Mouse (Mus musculus) megakaryocyte, embryonic 14.5 days (primary cell): Measurements from ENCODE around the gene Gm9376. TPM values are rescaled to one million over a fixed set of nuclear protein-coding genes. Genes with fewer than 3 reads are reported as not detected.

Experiments used
- H3K27me3 ChIP-seq: replicated peaks from 2 replicates; pipeline ENCODE3; 2012; ENCODE audit warnings: inconsistent platforms
- H3K36me3 ChIP-seq: replicated peaks from 2 replicates; pipeline ENCODE3; 2012; ENCODE audit warnings: low read length, inconsistent platforms, mixed read lengths
- H3K4me1 ChIP-seq: 2 replicates; pipeline ENCODE4 v1.6.1; 2012; ENCODE audit warnings: inconsistent platforms
- H3K4me3 ChIP-seq: replicated peaks from 2 replicates; pipeline ENCODE3; 2012; ENCODE audit warnings: moderate library complexity, mild to moderate bottlenecking, inconsistent platforms
- H3K9me3 ChIP-seq: 2 replicates; pipeline ENCODE4 v1.6.1; 2012; ENCODE audit warnings: inconsistent platforms
- FLI1 ChIP-seq: IDR thresholded peaks from 2 replicates; pipeline ENCODE4 v1.6.1; 2012; ENCODE audit warnings: low read length, inconsistent platforms, mixed read lengths
- GATA1 ChIP-seq: IDR thresholded peaks from 3 replicates; pipeline ENCODE4 v1.6.1; 2012; ENCODE audit warnings: mixed read lengths, low read length, inconsistent platforms, borderline replicate concordance
- polyA plus RNA-seq: library from polyadenylated mRNA; stranded (reverse); fragments of >175 nt; gene quantifications from 2 replicates; pipeline ENCODE4 v1.2.3, GENCODE M21; 2012; ENCODE audit warnings: low replicate concordance; ENCODE audit not compliant: insufficient read depth

The Gm9376 gene
- polyA plus RNA-seq, 1 experiment, result not detected

DNA sequence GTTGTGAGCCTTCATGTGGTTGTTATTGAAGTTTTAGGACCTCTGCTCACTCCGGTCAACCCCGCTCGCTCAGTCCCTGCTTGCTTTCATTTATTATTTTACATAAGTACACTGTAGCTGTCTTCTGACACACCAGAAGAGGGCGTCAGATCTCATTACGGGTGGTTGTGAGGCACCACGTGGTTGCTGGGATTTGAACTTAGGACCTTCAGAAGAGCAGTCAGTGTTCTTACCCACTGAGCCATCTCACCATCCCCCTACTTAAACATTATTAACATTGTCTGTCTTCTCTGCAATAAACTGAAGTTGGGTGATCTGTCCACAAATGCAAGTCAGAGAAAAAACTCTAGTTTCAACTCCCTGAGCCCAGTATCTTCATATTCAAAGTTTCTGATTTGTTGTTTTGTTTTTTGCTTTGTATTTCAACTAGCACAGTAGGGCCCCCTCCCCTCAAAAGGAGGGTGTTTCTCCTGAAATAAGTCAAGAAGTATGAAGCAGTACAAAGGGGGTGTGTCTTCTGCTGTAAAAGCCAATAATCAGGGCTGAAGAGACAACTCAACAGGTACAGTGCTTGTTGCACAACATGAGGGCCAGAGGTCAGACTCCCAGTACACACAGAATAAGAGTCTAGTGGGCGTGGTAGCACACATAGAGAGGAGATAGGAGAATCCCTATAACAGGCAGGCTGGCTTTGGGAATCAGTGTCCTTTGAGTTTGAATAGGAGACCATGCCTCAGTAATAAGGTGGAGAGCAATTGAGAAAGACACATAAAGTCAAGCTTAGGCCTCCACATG lies 11.1 kb downstream of the Gm9376 start:
- H3K27me3 ChIP-seq, result no peaks in the 10 kb centered on the region
- no peaks in the 10 kb centered on the region for H3K4me1 ChIP-seq
- TF ChIP-seq FLI1 (no peak), GATA1 (no peak)
- no peak overlapping the region for H3K4me3 ChIP-seq
- peaks cover 24% of the 10 kb centered on the region for H3K9me3 ChIP-seq
- no peaks in the 10 kb centered on the region for H3K36me3 ChIP-seq

DNA sequence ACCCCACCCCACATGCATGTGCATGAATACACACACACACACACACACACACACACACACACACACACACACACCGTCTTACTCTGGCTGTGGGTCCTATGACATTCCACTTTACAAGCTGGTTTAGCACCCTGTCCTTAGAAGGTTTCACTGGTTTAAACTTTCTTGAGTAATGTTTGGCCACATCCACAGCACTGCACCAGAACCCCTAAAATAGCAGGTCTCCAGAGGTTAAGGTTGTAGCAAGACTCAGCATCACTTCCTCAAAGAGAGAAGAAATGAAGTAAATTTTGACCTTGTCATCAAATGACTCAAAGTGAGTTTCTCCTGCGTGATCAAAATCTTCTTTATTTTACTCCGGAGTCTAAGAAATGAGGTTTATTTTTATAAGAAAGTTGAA lies 15.5 kb downstream of the Gm9376 start:
- H3K9me3 ChIP-seq, result peaks cover 24% of the 10 kb centered on the region
- no peak overlapping the region for H3K4me3 ChIP-seq
- TF ChIP-seq FLI1 (no peak), GATA1 (no peak)
- no peaks in the 10 kb centered on the region for H3K27me3 ChIP-seq
- H3K36me3 ChIP-seq, result no peaks in the 10 kb centered on the region
- H3K4me1 ChIP-seq, result no peaks in the 10 kb centered on the region

DNA sequence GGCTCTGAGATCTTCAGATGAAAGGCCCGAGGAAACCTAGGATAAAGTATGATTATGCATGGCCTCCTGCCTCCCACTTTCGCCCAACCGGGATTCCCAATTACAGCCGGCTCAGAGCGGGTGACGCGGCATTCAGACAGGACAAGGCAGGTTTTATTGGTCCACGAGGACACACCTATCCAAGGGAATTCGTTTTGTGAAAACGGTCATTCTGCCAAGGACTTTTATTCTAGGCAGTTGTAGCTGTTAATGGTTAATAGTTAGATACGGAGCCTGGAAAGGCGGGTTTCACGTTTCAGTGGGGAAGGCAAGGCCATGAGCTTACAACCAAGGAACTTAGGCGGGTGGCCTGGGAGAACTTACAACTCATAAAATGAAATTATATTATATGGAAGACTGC lies 16.2 kb downstream of the Gm9376 start:
- TF ChIP-seq FLI1, result no peak
- no peaks in the 10 kb centered on the region for H3K27me3 ChIP-seq
- H3K4me3 ChIP-seq, result no peak overlapping the region
- no peaks in the 10 kb centered on the region for H3K4me1 ChIP-seq
- H3K36me3 ChIP-seq, result no peaks in the 10 kb centered on the region
- peaks cover 24% of the 10 kb centered on the region for H3K9me3 ChIP-seq

DNA sequence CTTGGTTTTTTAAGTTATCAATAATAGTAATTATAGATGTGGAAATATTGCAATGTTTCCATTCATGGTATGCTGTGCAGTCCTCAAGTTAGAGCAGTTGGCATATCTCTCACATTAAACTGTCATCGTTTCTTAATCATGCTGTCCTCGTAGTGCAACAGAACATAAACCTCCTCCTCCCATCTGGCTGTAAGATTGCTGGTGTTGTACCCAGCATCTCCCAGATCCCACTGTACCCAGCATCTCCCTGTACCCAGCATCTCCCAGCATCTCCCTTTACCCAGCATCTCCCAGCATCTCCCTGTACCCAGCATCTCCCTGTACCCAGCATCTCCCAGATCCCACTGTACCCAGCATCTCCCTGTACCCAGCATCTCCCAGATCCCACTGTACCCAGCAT lies 19.3 kb downstream of the Gm9376 start:
- TF ChIP-seq GATA1 (no peak), FLI1 (no peak)
- Histone ChIP-seq H3K9me3 (peaks cover 6% of the 10 kb centered on the region; the same call in 1 of the 2 replicates), H3K4me3 (no peak overlapping the region), H3K4me1 (no peaks in the 10 kb centered on the region), H3K36me3 (no peaks in the 10 kb centered on the region), H3K27me3 (no peaks in the 10 kb centered on the region)

DNA sequence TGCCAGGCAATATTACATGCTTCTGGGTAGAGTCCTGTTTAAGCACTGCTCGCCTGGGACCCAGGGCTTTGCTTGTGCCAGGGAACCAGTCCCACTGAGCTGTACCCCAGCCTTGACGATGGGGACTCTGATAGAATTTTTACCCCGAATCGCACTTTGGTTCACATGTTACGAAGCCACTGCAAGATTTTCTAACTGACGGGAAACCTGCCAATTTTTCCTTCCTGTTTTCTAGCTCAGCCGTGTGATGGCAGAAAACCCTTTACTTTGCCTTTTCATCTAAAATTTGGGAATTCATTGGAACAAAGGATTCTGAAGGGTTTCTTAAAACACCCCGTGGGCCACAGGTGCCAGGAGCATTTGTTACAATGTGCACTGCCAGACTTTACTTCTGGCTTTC lies 22.4 kb downstream of the Gm9376 start:
- 0 out of 2 replicates have a peak, but pooled peaks cover 3% of the 10 kb centered on the region for H3K9me3 ChIP-seq
- H3K4me3 ChIP-seq, result no peak overlapping the region
- TF ChIP-seq GATA1, result no peak
- no peak for TF ChIP-seq FLI1
- no peaks in the 10 kb centered on the region for H3K36me3 ChIP-seq
- no peaks in the 10 kb centered on the region for H3K4me1 ChIP-seq
- H3K27me3 ChIP-seq, result no peaks in the 10 kb centered on the region

DNA sequence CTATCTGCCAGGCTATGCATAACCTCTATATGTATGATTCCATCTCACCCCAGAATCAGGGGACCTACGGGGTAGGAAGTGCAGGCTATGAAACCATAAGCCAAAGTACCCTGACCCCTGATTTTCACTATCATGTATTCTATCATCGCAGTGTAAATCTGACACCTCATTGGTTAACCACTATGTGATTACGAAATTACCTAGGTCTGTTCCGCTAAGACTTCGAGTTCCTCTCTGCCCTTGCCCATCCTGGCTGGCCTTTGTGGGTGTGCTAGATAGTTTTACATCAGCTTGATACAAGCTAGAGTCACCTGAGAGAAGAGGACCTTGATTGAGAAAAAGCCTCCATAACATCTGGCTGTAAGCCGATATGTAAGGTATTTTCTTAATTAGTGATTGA lies 23.2 kb downstream of the Gm9376 start:
- H3K4me1 ChIP-seq, result no peaks in the 10 kb centered on the region

DNA sequence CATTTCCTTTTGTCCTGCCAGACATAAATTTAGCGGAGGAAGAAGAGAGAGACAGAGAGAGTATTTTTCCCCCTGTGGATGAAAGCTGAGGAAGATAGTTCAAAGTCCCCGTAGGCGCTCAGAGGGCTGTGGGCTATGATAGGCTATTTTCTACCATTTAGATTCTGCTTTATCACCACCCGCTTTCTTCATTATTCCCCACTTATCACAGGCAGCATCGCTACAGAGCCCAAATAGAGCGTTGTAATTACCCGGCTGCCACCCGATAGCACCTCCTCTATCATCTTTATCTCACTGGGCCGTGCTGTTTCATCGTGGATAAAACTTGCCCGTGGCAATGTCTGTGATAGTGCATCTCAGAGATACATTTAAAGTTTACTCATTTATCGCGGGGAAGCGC lies 35.8 kb downstream of the Gm9376 start:
- peaks cover 24% of the 10 kb centered on the region for H3K9me3 ChIP-seq
- H3K36me3 ChIP-seq, result no peaks in the 10 kb centered on the region
- peaks cover 2% of the 10 kb centered on the region for H3K27me3 ChIP-seq
- no peak overlapping the region for H3K4me3 ChIP-seq
- no peaks in the 10 kb centered on the region for H3K4me1 ChIP-seq
- TF ChIP-seq GATA1 (no peak), FLI1 (no peak)

More for the DNA sequence above, 23.2 kb downstream of the Gm9376 start:
- Histone ChIP-seq H3K4me3 (no peak overlapping the region), H3K9me3 (0 out of 2 replicates have a peak, but pooled peaks cover 3% of the 10 kb centered on the region), H3K36me3 (no peaks in the 10 kb centered on the region), H3K27me3 (no peaks in the 10 kb centered on the region)
- TF ChIP-seq GATA1, result no peak
- no peak for TF ChIP-seq FLI1

DNA sequence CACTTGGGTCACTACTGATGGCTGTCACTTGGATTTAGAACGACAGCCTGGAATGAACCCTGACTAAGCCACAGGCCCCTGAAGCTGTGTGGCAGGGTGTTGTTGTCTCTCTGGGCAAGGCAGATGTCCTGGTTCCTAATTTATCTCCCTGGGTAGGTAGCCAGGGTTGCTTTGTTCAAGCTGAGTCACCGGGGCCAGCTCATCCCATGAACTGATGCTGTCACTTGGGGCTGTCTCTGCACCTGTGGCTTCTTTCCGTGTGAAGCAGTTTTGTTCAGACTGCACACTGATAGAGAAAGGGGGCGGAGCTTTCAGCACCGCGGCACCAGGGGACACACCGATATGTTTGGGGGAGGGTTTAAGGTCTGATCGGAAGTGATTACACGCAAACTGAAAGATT lies 37.8 kb downstream of the Gm9376 start:
- TF ChIP-seq GATA1 (no peak), FLI1 (no peak)
- Histone ChIP-seq H3K9me3 (peaks cover 24% of the 10 kb centered on the region), H3K27me3 (no peaks in the 10 kb centered on the region), H3K4me3 (no peak overlapping the region), H3K36me3 (no peaks in the 10 kb centered on the region), H3K4me1 (no peaks in the 10 kb centered on the region)

DNA sequence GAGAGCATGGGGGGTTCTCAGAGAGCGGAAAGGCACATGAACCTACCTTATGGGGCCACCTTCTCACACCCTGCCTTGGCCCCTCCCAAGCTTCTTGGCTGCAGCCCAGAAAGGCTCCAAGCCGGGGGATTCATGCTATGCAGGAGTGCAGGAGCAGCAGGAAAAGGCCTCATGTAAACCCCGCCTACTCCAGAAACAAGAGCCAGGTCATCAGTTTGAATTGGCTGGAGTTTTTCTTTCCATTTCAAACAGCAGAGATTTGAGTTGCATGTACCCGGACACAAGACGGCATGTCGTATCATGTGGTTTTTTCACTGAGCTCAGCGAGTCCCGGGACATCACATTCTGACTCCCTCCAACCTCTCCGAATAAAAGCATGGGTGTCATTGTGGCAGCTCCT lies 39.2 kb downstream of the Gm9376 start:
- H3K9me3 ChIP-seq, result peaks cover 22% of the 10 kb centered on the region
- no peak for TF ChIP-seq FLI1
- no peak for TF ChIP-seq GATA1
- no peaks in the 10 kb centered on the region for H3K36me3 ChIP-seq
- no peak overlapping the region for H3K4me3 ChIP-seq
- no peaks in the 10 kb centered on the region for H3K4me1 ChIP-seq
- H3K27me3 ChIP-seq, result no peaks in the 10 kb centered on the region

DNA sequence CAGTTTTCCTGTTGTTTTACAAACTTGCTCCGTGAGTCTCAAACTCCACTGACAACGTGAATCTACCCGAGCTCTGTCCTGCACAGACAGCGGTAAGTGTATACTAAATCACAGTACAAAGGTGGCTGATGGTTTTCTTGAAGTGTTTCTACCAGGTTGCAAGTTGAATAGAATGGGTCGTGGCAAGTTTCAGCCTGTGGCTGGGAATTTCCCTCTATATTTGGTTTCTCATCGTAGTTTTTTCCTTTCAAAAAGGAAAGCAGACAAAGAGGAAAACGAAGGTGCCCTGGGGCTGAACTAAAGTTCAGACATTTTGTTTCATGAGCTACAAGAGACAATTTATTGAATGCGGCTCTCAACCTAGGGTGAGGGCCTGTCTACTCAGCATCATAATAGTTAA lies 40.3 kb downstream of the Gm9376 start:
- no peak for TF ChIP-seq FLI1
- no peak for TF ChIP-seq GATA1
- Histone ChIP-seq H3K27me3 (no peaks in the 10 kb centered on the region), H3K9me3 (peaks cover 22% of the 10 kb centered on the region), H3K4me1 (no peaks in the 10 kb centered on the region), H3K36me3 (no peaks in the 10 kb centered on the region), H3K4me3 (no peak overlapping the region)
